Mouse (Mus musculus) thymus, postnatal 4 days (tissue): Measurements from ENCODE around the gene Ccser1.

Experiments
- DNase-seq: peaks from one replicate; pipeline ENCODE4 v3.0.0; 2021

The Ccser1 gene

GRCm38 (mm10) chr6:61471371-61472152 is 291.4 kb downstream of the Ccser1 start:
- DNase-seq: no peak

DNA sequence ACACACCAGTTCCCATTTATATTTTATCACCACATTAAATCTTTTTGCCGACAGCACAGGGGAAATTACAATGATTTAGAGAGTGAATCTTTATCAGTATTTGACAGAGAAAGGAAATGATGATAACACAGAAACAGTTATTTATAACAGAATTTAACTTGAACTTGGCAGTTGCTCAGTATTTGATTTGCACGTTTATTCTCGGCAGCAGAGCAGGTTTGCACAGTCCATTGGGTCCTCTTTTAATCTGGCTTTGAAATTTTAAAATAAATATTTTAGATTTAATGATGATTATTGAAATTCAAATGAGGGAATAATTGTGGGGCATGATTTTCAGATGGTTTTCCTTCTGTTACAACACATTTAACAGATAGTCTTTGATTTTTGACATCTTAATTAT is 305.2 kb downstream of the Ccser1 start:
- DNase-seq: no peak

- no peak for DNase-seq
Measured at GRCm38 (mm10) chr6:61491979-61492821, 312.1 kb downstream of the Ccser1 start.

- DNase-seq: no peak
Measured at GRCm38 (mm10) chr6:61493386-61493785, 313.3 kb downstream of the Ccser1 start.

DNA sequence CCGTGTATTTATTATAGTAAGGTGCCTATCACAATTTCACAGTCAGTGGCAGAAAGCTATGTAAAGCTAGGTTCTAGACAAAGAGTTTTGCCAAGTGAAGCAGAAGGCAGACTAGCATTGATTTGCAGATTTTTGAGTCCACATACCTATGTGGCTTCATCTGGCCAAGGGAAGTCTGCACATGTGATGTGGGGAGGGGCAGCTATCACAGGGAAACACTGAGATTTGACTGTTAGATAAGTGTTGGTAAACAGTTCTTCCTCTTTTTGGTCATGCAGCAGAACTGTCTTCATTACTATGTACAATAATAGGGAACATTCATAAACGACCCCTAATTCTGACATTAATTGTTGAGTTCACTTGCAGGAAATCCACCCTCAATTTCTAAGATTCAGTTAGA is 335.2 kb downstream of the Ccser1 start:
- no peak for DNase-seq

GRCm38 (mm10) chr6:61521587-61521986 is 341.5 kb downstream of the Ccser1 start:
- no peak for DNase-seq

DNA sequence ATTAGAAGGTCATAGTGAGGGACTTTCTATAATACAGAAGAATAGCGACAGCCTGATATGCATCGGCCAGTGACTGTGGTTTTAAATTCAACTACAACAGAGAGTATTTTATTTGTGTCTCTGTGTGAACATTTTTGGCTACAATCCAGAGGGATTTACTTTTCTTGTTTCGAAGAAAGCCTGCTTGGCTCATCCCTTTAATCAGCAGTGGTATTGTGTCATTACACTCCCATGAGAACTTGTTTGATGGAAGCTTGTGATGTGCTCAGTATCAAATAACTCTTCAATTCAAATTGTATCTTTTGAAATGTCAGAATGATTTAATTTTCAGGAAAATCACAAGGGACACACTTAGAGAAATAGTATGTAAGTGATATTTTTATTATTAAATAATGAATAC is 342.0 kb downstream of the Ccser1 start:
- DNase-seq: no peak

DNA sequence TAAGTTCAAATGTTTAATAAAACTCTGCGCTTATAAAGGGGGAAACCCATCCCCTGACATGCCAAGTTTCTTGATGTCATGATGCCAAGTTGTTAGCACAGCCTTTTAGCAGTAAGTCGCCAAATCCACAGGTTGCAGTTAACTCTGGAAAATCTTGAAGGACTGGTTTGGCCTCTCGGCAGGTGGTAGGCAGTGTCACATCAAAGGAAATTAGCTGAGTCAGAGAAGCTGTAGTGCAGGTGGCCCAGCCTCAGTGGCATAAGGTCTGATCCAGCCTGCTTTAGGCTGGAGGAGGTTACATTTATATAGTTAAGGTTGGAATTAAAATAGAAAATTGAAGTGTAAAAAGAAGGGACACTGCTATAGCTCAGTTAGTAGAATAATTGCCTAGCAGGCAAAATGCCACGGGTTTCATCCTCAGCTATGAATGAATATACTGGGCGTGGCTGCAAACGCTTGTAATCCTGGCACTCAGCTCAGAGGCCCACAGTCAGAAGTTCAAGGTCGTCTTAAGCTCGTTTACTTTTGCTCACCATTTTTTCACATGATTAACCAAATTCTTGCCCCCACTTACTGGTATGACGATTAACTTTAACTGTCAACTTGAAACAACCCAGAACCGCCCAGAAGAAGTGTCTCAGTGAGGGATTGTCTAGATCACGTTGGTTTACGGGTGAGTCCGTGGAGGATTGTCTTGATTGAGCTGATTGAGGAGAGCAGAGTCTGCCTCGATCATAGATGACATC is 343.8 kb downstream of the Ccser1 start:
- no peak for DNase-seq

DNA sequence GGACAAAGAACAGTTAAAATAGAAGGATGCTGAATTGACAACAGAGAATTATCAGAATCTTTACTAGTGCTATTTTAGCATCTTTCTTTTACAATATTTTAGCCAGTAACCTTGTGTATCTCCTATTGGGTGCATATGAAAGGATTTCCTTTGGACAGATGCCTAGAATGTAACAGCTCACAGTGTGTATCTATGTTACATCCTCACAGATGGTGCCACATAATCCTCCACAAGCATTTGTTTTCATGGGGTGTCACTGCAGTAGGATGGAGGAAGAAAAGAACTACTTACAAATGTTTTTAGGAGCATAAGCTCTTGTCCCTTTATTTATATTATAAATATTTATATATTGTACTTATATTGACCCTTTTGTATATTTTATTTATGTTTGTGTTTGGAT is 360.6 kb downstream of the Ccser1 start:
- no peak for DNase-seq

DNA sequence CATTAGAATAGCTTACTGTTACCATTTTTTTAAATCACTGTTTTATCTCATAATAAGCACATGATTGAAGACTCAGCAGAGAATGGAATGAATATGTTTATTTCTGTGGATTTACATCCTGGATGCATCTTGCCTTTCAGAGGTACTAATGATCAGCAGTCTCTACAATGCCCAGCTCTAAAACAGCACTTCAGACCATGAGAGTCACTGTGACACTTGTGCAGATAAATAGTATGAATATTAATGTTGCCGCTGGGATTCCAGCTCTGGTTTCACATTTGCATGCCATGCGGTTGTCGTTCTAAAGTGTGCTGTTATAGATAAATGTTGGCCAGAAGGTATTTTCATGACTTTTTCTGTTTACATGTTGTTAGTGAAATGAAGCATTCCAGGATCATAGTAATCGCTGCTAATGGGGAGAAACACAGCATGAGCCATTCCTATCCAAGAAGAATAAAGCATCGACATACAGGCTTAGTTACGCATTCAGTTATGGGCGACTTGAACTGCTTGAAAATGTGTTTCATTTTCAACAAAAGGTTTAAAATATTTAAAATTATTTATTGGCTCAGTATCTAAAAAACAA is 363.4 kb downstream of the Ccser1 start:
- no peak for DNase-seq

DNA sequence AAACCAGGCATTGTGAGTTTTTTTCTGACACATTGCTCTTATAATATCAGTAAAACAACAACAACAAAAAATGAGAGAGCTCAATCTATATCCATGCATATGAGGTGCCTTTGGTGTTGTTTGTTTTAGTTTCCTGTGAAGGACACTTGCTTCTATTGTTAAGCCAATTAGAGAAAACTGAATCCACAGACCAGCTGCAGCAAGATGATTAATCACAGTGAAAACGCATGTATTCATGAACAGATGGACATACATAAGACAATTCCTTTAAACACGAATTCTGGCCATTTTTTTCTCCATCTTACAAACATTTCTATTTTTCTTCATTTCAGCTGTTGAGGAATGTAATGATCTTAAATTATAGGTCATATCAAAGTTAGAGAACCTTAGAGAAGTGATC is 387.4 kb downstream of the Ccser1 start:
- DNase-seq: no peak

DNA sequence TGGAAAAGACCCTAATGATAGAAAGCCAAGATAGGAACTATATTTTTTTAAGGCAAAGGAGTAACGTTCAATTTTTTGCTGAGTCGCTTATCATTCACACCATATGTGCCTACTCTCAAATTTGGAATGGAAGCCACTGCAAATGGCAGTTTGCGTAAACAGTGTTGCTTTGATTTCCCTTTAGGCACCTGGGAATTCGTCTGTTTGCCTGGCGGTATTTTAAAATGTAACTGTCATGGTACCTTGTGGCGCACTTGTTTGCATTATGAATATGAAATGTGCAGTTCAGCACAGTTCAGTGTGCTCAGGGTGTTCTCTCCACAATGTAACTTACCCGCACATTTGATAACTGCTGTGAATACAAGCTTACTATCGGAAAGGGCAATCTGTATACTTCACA is 387.8 kb downstream of the Ccser1 start:
- no peak for DNase-seq

DNA sequence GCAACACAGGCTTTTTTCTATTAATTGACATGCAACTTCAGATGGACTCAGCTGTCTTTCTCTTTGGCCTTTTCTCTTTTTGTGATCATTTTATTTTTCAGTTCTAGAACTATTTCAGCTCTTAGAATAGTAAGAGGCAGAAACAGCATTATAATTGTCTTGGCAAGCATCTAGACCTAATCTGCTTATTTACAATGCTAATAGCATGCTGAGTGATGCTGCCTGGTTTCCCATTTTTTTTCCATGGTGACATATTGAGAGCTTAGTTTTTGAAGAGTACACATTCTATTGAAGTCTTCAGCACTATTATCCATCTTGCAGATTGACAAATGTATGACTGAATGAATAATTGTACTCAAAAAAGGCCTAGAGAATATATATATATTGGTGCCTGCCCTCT is 401.6 kb downstream of the Ccser1 start:
- no peak for DNase-seq

DNA sequence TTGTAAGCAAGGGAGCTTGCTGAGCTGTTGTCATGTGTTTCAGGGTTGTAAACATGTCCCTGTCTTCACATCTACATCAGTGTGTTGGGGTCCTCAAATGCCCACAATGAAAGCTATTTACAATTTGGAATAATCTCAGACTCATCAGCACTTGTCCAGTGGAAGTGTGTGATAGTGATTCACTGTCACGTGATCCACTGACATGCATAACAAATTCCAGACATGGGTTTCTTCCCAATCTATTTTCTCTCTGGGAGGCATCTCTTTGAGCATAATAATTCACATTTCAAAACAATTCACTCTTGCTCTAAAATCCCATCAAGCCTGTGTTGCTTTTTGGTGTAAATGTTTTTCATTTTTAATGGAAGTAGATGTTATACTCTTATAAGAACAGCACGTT is 408.9 kb downstream of the Ccser1 start:
- DNase-seq: no peak

DNA sequence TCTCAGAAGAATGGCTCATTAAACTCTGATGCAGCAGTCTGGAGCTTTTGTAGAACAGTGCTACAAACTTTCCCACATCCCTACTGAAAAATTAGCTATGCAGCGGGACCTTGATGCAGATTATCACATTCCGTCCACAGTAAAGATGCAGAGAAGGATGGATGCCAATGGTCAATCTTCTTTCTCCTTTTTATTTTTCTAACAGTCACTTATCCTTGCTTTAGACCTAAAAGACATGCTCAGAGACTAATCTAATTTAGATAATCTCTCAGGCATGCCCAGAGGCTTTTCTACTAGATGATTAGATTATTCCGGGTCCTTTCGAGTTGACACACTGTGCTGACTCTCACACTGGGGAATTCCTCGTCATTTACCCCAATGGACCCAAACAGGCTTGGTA is 421.8 kb downstream of the Ccser1 start:
- DNase-seq: no peak

- DNase-seq: no peak
Measured at GRCm38 (mm10) chr6:61614920-61615319, 434.8 kb downstream of the Ccser1 start.

GRCm38 (mm10) chr6:61621707-61622106 is 441.6 kb downstream of the Ccser1 start:
- no peak for DNase-seq

- DNase-seq: no peak
Measured at GRCm38 (mm10) chr6:61661414-61661813, 481.3 kb downstream of the Ccser1 start.

GRCm38 (mm10) chr6:61664572-61664971 is 484.4 kb downstream of the Ccser1 start:
- DNase-seq: no peak

DNA sequence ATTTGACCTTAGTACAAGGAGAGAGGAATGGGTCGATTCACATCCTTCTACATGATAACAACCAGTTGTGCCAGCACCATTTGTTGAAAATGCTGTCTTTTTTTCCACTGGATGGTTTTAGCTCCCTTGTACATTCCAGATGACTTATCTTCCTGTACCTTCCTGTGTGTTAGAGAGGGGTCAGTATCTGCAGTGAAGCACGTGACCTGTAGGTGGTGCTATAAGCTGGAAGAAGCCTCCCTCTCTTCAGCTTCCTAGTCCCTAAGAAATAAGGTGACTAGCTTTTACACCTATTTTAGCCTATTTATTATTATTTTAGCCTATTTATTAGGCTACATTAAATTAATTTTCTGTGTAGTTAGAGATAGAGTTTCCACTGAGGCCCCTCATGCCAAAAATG is 506.9 kb downstream of the Ccser1 start:
- DNase-seq: peak; percentile 10

DNA sequence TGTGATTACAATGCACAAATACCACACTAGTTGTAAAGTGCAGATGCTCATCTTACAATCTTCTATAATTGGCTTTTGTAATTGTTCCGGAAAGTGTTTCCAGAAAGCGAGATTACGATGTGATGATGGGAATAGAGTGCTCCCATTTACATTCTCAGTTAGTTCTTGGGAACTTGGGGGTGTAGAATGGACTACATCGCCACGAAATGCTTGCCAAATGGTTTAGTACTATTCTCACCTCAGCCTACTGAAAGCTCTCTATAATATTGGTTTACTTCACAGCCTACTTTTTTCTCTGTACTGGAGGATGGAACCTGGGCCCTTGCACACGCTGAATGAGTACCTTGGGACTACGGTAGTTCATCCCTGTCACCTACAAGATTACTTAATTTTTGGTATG is 522.9 kb downstream of the Ccser1 start:
- DNase-seq: no peak

DNA sequence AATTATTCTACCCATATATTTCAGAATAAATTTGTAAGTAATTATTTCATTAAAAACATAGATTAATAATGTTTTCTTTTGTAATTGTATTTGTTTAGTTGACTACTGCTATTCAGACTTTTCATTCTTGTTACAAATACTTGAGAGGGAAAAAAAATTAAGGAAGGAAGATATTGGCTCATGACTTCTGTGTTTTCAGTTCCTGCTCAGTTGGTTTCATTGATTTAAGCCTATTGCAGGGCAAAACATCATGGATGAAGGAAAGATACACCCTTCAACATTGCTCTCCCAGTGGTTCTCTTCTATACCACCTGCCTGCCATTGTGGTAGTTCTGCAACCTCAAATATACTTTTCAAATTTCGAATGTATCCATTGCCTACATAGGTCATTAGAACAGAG is 541.1 kb downstream of the Ccser1 start:
- DNase-seq: no peak

DNA sequence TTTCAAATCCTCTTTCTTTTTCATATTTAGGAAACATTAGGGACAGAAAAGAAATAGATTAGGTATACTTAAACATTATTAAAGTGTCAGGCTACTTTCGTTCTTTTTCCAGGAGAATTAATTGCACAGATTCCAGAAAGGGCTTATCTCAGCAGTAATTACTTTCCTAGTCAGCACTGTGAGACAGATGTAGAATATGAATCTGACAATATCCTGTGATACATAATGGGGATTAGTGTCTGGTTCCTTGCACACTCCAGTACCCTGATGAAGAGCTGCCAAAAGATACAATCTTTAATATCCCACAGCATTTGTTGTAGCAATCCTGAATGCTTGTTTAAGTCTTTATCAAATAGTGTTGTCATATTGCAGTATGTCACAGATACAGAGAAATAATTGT is 548.9 kb downstream of the Ccser1 start:
- DNase-seq: no peak
